ENCODE assay signal across 13 mouse cellular contexts in genomic region chr8:105477792-105478191, GRCm38 (mm10). TPM values are rescaled to one million over a fixed set of nuclear protein-coding genes. Genes with fewer than 3 reads are reported as not detected.
"Had no signal": no experiment of that assay in that cellular context is flagged by ENCODE, and none has a peak within 500 bp of the region (broad histone marks: within the 10 kb centered on the region; RNA-seq: fewer than 3 reads in every experiment).

No protein-coding gene starts in this region.

- H3K9ac ChIP-seq: limb, embryonic 13.5 days; liver, embryonic 14.5 days; neural tube, embryonic 15.5 days had no signal

- H3K4me3 ChIP-seq: limb, embryonic 13.5 days; midbrain, embryonic 10.5 days; myocyte; neural tube, embryonic 15.5 days had no signal

- H3K9me3 ChIP-seq: limb, embryonic 13.5 days; midbrain, embryonic 10.5 days; neural tube, embryonic 15.5 days had no signal

- DNase-seq: right cerebral cortex, adult 18-20 months had no signal

- H3K4me2 ChIP-seq: neural tube, embryonic 15.5 days had no signal

- H3K27ac ChIP-seq: limb, embryonic 13.5 days; liver, embryonic 14.5 days; neural tube, embryonic 15.5 days; stomach, postnatal 0 days had no signal

RNA-seq across cellular contexts. Expression of gene Hsd11b2, which starts 40.8 kb away (rescaled TPM):
- total RNA-seq: layer of hippocampus, adult 18-20 months; left cerebral cortex, adult 18-20 months; left cerebral cortex, postnatal 10 days; left cerebral cortex, postnatal 4 days; liver, adult 2 months; megakaryocyte, adult 5-6 weeks had no signal
